Mouse (Mus musculus): ENCODE results near the gene Pi4k2a. TPM values are rescaled to one million over a fixed set of nuclear protein-coding genes. Genes with fewer than 3 reads are reported as not detected.

The Pi4k2a gene
- polyA plus RNA-seq, 2 experiments = 29.9 to 34.4 TPM

GRCm38 (mm10) chr19:42148569-42148860, 58.2 kb downstream of the Pi4k2a start:
- no peak for TF ChIP-seq POLR2A (IDR thresholded peaks at IDR 0.05; ENCODE audit: borderline replicate concordance, extremely low read depth, insufficient read depth, insufficient read length)
- Histone ChIP-seq H3K9me3 (ENCODE audit: control insufficient read depth, low read length) (no peaks in the 10 kb centered on the region), H3K4me3 (replicated peaks; ENCODE audit: low read length) (peak overlapping the region; percentile 83), H3K9ac (ENCODE audit: low read depth, low read length, severe bottlenecking) (peak overlapping the region; percentile 89), H3K4me2 (replicated peaks; ENCODE audit: low read depth, low read length, severe bottlenecking) (peak overlapping the region; percentile 79), H3K27me3 (ENCODE audit: control insufficient read depth, insufficient read depth, low read length) (no peaks in the 10 kb centered on the region), H3K4me1 (ENCODE audit: control insufficient read depth, insufficient read depth, low read length) (peaks cover 29% of the 10 kb centered on the region), H3K36me3 (ENCODE audit: control insufficient read depth, insufficient read depth, low read length) (peaks cover 13% of the 10 kb centered on the region), H3K27ac (replicated peaks; ENCODE audit: low read depth, low read length) (peak overlapping the region; percentile 94)
- 10% methylated on average over 7 of the region's 7 CpGs for whole genome bisulfite sequencing
- DNase-seq (ENCODE audit: low spot score) = peak; percentile 74
- peak; percentile 65 for ATAC-seq (ENCODE audit: low FRiP score, low read depth)

DNA sequence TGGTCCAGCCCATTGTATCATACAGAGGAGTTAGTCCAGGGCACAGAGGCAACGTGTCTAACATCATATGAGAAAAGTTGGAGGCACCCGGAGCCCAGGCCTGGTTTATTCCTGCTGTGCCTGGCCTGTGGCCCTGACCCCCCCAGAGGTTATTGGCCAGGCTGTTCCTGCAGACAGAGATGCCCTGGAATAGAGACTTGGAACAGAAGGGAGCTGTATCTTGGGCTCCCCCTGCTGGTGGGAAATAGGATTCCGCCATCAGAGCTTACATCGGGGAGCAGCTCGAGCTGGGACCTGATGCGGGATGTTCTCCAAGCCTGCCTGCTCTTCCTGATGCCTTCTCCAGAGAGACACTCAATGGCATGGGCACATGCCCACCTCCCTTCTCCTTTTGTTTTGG, 61.7 kb downstream of the Pi4k2a start:
- H3K9me3 ChIP-seq (ENCODE audit: control insufficient read depth, low read length) = no peaks in the 10 kb centered on the region
- DNase-seq (ENCODE audit: low spot score) = peak; percentile 85
- H3K36me3 ChIP-seq (ENCODE audit: control insufficient read depth, insufficient read depth, low read length) = peaks cover 13% of the 10 kb centered on the region
- H3K27me3 ChIP-seq (ENCODE audit: control insufficient read depth, insufficient read depth, low read length) = no peaks in the 10 kb centered on the region
- under 1% methylated on average over 6 of the region's 6 CpGs for WGBS
- H3K27ac ChIP-seq (replicated peaks; ENCODE audit: low read depth, low read length) = no peak overlapping the region
- H3K4me2 ChIP-seq (replicated peaks; ENCODE audit: low read depth, low read length, severe bottlenecking) = no peak overlapping the region
- TF ChIP-seq POLR2A (IDR thresholded peaks at IDR 0.05; ENCODE audit: borderline replicate concordance, extremely low read depth, insufficient read depth, insufficient read length) = no peak
- no peak for ATAC-seq (ENCODE audit: low FRiP score, low read depth)
- H3K4me3 ChIP-seq (replicated peaks; ENCODE audit: low read length) = no peak overlapping the region
- peaks cover 21% of the 10 kb centered on the region for H3K4me1 ChIP-seq (ENCODE audit: control insufficient read depth, insufficient read depth, low read length)
- no peak overlapping the region for H3K9ac ChIP-seq (ENCODE audit: low read depth, low read length, severe bottlenecking)

GRCm38 (mm10) chr19:42157493-42158237, 67.4 kb downstream of the Pi4k2a start:
- Histone ChIP-seq H3K27ac (replicated peaks; ENCODE audit: low read depth, low read length) (no peak overlapping the region), H3K9ac (ENCODE audit: low read depth, low read length, severe bottlenecking) (no peak overlapping the region), H3K4me1 (ENCODE audit: control insufficient read depth, insufficient read depth, low read length) (no peaks in the 10 kb centered on the region), H3K27me3 (ENCODE audit: control insufficient read depth, insufficient read depth, low read length) (no peaks in the 10 kb centered on the region), H3K9me3 (ENCODE audit: control insufficient read depth, low read length) (no peaks in the 10 kb centered on the region), H3K36me3 (ENCODE audit: control insufficient read depth, insufficient read depth, low read length) (no peaks in the 10 kb centered on the region), H3K4me3 (replicated peaks; ENCODE audit: low read length) (no peak overlapping the region), H3K4me2 (replicated peaks; ENCODE audit: low read depth, low read length, severe bottlenecking) (no peak overlapping the region)
- no peak for ATAC-seq (ENCODE audit: low FRiP score, low read depth)
- DNase-seq (ENCODE audit: low spot score) = no peak
- no peak for TF ChIP-seq POLR2A (IDR thresholded peaks at IDR 0.05; ENCODE audit: borderline replicate concordance, extremely low read depth, insufficient read depth, insufficient read length)
- WGBS = 46% methylated on average over 12 of the region's 12 CpGs

GRCm38 (mm10) chr19:42158246-42159017, 68.2 kb downstream of the Pi4k2a start:
- no peak overlapping the region for H3K27ac ChIP-seq (replicated peaks; ENCODE audit: low read depth, low read length)
- WGBS = 58% methylated on average over 13 of the region's 13 CpGs
- H3K4me3 ChIP-seq (replicated peaks; ENCODE audit: low read length) = no peak overlapping the region
- no peaks in the 10 kb centered on the region for H3K9me3 ChIP-seq (ENCODE audit: control insufficient read depth, low read length)
- DNase-seq (ENCODE audit: low spot score) = no peak
- H3K27me3 ChIP-seq (ENCODE audit: control insufficient read depth, insufficient read depth, low read length) = no peaks in the 10 kb centered on the region
- TF ChIP-seq POLR2A (IDR thresholded peaks at IDR 0.05; ENCODE audit: borderline replicate concordance, extremely low read depth, insufficient read depth, insufficient read length) = no peak
- no peak overlapping the region for H3K4me2 ChIP-seq (replicated peaks; ENCODE audit: low read depth, low read length, severe bottlenecking)
- H3K4me1 ChIP-seq (ENCODE audit: control insufficient read depth, insufficient read depth, low read length) = no peaks in the 10 kb centered on the region
- no peaks in the 10 kb centered on the region for H3K36me3 ChIP-seq (ENCODE audit: control insufficient read depth, insufficient read depth, low read length)
- H3K9ac ChIP-seq (ENCODE audit: low read depth, low read length, severe bottlenecking) = no peak overlapping the region
- ATAC-seq (ENCODE audit: low FRiP score, low read depth) = no peak

- no peak within 1 kb of the TSS for H3K9ac ChIP-seq (ENCODE audit: low read depth, low read length, severe bottlenecking)
- H3K27me3 ChIP-seq (ENCODE audit: control insufficient read depth, insufficient read depth, low read length) = no peaks in the 10 kb centered on the region
- H3K4me1 ChIP-seq (ENCODE audit: control insufficient read depth, insufficient read depth, low read length) = no peaks in the 10 kb centered on the region
- DNase-seq (ENCODE audit: low spot score) (no peak), ATAC-seq (ENCODE audit: low FRiP score, low read depth) (no peak)
- no peaks in the 10 kb centered on the region for H3K36me3 ChIP-seq (ENCODE audit: control insufficient read depth, insufficient read depth, low read length)
- H3K4me2 ChIP-seq (replicated peaks; ENCODE audit: low read depth, low read length, severe bottlenecking) = no peak within 1 kb of the TSS
- no peak for TF ChIP-seq POLR2A (IDR thresholded peaks at IDR 0.05; ENCODE audit: borderline replicate concordance, extremely low read depth, insufficient read depth, insufficient read length)
- H3K27ac ChIP-seq (replicated peaks; ENCODE audit: low read depth, low read length) = no peak within 1 kb of the TSS
- no peak within 1 kb of the TSS for H3K4me3 ChIP-seq (replicated peaks; ENCODE audit: low read length)
- no peaks in the 10 kb centered on the region for H3K9me3 ChIP-seq (ENCODE audit: control insufficient read depth, low read length)
- 68% methylated on average over 5 of the region's 5 CpGs for WGBS
Measured at GRCm38 (mm10) chr19:42163764-42164163, 73.5 kb downstream of the Pi4k2a start, which contains the start of gene Zfyve27. Gene Zfyve27 (plus strand): TSS chr19:42163951.
